Mouse (Mus musculus) CH12.LX (cell line): ENCODE data around the gene Gm10197.

ENCODE experiments used
- CHD1 ChIP-seq: IDR thresholded peaks from 2 replicates; pipeline ENCODE4 v1.6.1; 2012; ENCODE audit warnings: low read depth, low read length, improper control_type of control experiment, inconsistent platforms
- CTCF ChIP-seq, 2 experiments: IDR thresholded peaks in 1 of 2; conservative IDR thresholded peaks in 1 of 2; 2 replicates each; pipeline ENCODE4 v1.5.1; 2011 to 2012; ENCODE audit warnings: low read depth in 2 of 2, low read length in 2 of 2, improper control_type of control experiment in 1 of 2, inconsistent platforms in 1 of 2, mild to moderate bottlenecking in 1 of 2, moderate library complexity in 1 of 2
- EP300 ChIP-seq: IDR thresholded peaks from 2 replicates; pipeline ENCODE4 v1.6.1; 2011; ENCODE audit warnings: low read length, improper control_type of control experiment
- MEF2A ChIP-seq: IDR thresholded peaks from 2 replicates; pipeline ENCODE4 v1.6.1; 2014; ENCODE audit warnings: low read depth, mild to moderate bottlenecking, inconsistent platforms, low read length, improper control_type of control experiment, borderline replicate concordance

DNA sequence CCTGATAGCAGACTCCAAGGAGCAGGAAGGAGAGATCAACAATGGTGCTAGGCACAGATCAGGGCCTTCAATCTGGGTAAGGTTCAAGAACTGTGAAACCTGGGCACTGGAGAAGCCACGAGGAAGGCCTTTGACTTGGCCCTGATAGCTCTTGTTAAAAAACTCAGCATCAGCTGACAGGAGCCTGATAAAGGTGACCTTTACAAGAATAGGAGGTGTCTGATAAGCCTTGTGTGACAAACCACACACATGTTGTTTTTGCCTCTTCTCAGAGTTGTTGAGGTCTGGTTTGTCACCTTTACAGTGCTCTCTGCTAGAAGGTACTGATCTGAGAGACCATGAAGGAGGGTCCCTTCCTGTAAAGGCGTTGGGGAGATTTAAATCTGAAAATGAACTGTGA, 35.8 kb upstream of the Gm10197 start:
- TF ChIP-seq MEF2A = no peak
- no peak for TF ChIP-seq CTCF (conservative IDR thresholded peaks at IDR 0.05 in 1 of 2, IDR thresholded peaks at IDR 0.05 in 1 of 2; ENCODE audit: low read depth in 2 of 2, low read length in 2 of 2)
- TF ChIP-seq CHD1 = no peak
- no peak for TF ChIP-seq EP300
